Mouse (Mus musculus): ENCODE measurements around the gene Gm20509. TPM values are rescaled to one million over a fixed set of nuclear protein-coding genes. Genes with fewer than 3 reads are reported as not detected.
A peak's percentile ranks its signal among the peaks of the same experiment; 100 is the strongest.

The Gm20509 gene
- polyA plus RNA-seq, 1 experiment: 0.12 TPM

DNA sequence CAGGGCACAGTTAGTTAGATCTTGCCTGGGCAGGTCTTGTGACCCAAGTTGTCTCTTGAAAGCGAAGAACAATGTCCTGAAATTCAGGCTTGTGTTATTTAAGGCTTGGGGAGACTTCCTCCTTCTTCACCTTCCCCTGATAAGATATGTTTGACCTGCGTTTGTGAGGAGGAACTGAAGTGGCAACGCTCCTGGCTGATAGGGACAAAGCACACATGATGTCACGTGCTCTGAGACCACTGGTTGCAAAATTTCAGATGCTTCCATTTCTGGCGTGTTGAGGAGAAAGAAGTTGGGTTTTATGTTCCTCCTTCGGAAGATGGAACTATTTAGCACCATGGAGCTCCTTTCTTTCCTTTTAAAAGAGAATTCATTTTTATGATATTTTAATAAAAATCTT lies 16.4 kb upstream of the Gm20509 start:
- no peaks in the 10 kb centered on the region for H3K27me3 ChIP-seq (ENCODE audit: control insufficient read depth, insufficient read depth, low read length)
- no peaks in the 10 kb centered on the region for H3K4me1 ChIP-seq (ENCODE audit: control insufficient read depth, insufficient read depth, low read length)
- no peaks in the 10 kb centered on the region for H3K36me3 ChIP-seq (ENCODE audit: control insufficient read depth, insufficient read depth, low read length)
- no peak overlapping the region for H3K27ac ChIP-seq (ENCODE audit: control insufficient read depth, insufficient read depth, low read depth, low read length)
- H3K4me3 ChIP-seq (ENCODE audit: control insufficient read depth, low read depth, low read length): no peak overlapping the region
- TF ChIP-seq POLR2A (IDR thresholded peaks at IDR 0.05; ENCODE audit: control insufficient read depth, low read depth, low read length) (no peak), CTCF (IDR thresholded peaks at IDR 0.05; ENCODE audit: control insufficient read depth, insufficient read depth, insufficient replicate concordance, low read depth, low read length) (no peak)

- no peaks in the 10 kb centered on the region for H3K36me3 ChIP-seq (ENCODE audit: control insufficient read depth, insufficient read depth, low read length)
- no peak overlapping the region for H3K27ac ChIP-seq (ENCODE audit: control insufficient read depth, insufficient read depth, low read depth, low read length)
- no peaks in the 10 kb centered on the region for H3K4me1 ChIP-seq (ENCODE audit: control insufficient read depth, insufficient read depth, low read length)
- H3K27me3 ChIP-seq (ENCODE audit: control insufficient read depth, insufficient read depth, low read length): no peaks in the 10 kb centered on the region
- H3K4me3 ChIP-seq (ENCODE audit: control insufficient read depth, low read depth, low read length): no peak overlapping the region
- no peak for TF ChIP-seq CTCF (IDR thresholded peaks at IDR 0.05; ENCODE audit: control insufficient read depth, insufficient read depth, insufficient replicate concordance, low read depth, low read length)
- TF ChIP-seq POLR2A (IDR thresholded peaks at IDR 0.05; ENCODE audit: control insufficient read depth, low read depth, low read length): no peak
These were observed 15.1 kb upstream of the Gm20509 start for GRCm38 (mm10) chr9:73087121-73087520.

DNA sequence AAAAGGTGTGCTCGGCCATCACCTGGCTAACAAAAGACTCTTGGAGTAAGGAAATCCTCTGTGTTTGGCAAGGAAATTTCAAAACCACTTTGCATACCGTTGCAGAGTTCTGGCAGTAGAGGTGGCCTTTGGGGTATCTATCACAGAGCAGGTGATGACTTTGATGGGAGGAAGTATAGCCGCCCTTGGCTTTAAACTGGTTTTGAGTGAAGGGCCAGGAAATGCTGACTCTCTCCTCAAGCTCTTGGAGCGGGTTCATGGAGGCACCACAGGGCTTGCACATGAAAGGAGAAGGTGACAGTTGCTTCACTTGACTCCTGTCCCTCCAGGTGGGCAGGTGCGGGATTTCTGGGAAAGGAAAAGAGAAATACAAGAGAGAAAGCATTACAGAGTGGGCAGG lies 14.7 kb upstream of the Gm20509 start:
- Histone ChIP-seq H3K27ac (ENCODE audit: control insufficient read depth, insufficient read depth, low read depth, low read length) (no peak overlapping the region), H3K36me3 (ENCODE audit: control insufficient read depth, insufficient read depth, low read length) (no peaks in the 10 kb centered on the region), H3K27me3 (ENCODE audit: control insufficient read depth, insufficient read depth, low read length) (no peaks in the 10 kb centered on the region), H3K4me3 (ENCODE audit: control insufficient read depth, low read depth, low read length) (no peak overlapping the region), H3K4me1 (ENCODE audit: control insufficient read depth, insufficient read depth, low read length) (no peaks in the 10 kb centered on the region)
- TF ChIP-seq POLR2A (IDR thresholded peaks at IDR 0.05; ENCODE audit: control insufficient read depth, low read depth, low read length): no peak
- TF ChIP-seq CTCF (IDR thresholded peaks at IDR 0.05; ENCODE audit: control insufficient read depth, insufficient read depth, insufficient replicate concordance, low read depth, low read length): no peak

DNA sequence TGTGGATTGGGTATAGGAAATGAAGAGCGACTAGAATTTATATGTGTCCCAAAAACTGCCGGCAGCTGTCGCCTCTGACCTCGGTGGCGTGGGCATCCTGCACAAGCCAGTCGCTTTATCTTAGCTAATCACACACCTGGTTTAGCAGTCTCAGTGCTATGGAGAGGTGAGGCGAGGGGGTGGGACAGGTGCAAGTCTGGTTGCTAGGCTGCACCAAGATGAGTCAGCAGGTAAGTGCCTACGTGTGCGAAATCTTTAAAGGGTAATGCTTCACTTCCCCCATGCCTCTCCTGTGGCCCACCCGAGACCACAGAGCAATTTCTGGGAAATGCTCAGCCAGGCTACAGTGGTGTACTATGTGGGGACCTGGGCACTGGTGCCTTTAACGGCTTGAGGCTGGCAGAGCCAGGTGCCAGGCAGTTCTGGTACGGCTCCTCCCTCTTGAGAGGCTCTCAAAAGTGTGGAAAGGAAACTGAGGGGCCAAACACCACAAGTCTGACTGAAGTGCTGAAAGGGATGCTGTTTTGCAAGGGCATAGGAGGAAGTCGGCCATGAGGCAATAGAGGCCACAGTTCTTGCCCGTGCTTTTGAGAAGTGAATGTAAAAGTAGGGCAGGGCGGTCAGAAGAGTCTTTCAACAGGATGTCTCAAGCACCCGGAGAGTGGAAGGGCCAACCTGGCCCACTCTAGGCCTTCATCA lies 12.9 kb upstream of the Gm20509 start:
- no peak overlapping the region for H3K27ac ChIP-seq (ENCODE audit: control insufficient read depth, insufficient read depth, low read depth, low read length)
- TF ChIP-seq CTCF (IDR thresholded peaks at IDR 0.05; ENCODE audit: control insufficient read depth, insufficient read depth, insufficient replicate concordance, low read depth, low read length) (no peak), POLR2A (IDR thresholded peaks at IDR 0.05; ENCODE audit: control insufficient read depth, low read depth, low read length) (no peak)
- no peaks in the 10 kb centered on the region; the same call in 1 of the 2 replicates for H3K4me1 ChIP-seq (ENCODE audit: control insufficient read depth, insufficient read depth, low read length)
- H3K4me3 ChIP-seq (ENCODE audit: control insufficient read depth, low read depth, low read length): no peak overlapping the region
- H3K36me3 ChIP-seq (ENCODE audit: control insufficient read depth, insufficient read depth, low read length): no peaks in the 10 kb centered on the region
- H3K27me3 ChIP-seq (ENCODE audit: control insufficient read depth, insufficient read depth, low read length): no peaks in the 10 kb centered on the region

- Histone ChIP-seq H3K27ac (ENCODE audit: control insufficient read depth, insufficient read depth, low read depth, low read length) (no peak overlapping the region), H3K4me1 (ENCODE audit: control insufficient read depth, insufficient read depth, low read length) (peaks cover 2% of the 10 kb centered on the region; the same call in 1 of the 2 replicates), H3K4me3 (ENCODE audit: control insufficient read depth, low read depth, low read length) (no peak overlapping the region), H3K36me3 (ENCODE audit: control insufficient read depth, insufficient read depth, low read length) (no peaks in the 10 kb centered on the region), H3K27me3 (ENCODE audit: control insufficient read depth, insufficient read depth, low read length) (no peaks in the 10 kb centered on the region)
- TF ChIP-seq POLR2A (IDR thresholded peaks at IDR 0.05; ENCODE audit: control insufficient read depth, low read depth, low read length) (no peak), CTCF (IDR thresholded peaks at IDR 0.05; ENCODE audit: control insufficient read depth, insufficient read depth, insufficient replicate concordance, low read depth, low read length) (no peak)
These were observed 12.1 kb upstream of the Gm20509 start for GRCm38 (mm10) chr9:73090121-73090520.

DNA sequence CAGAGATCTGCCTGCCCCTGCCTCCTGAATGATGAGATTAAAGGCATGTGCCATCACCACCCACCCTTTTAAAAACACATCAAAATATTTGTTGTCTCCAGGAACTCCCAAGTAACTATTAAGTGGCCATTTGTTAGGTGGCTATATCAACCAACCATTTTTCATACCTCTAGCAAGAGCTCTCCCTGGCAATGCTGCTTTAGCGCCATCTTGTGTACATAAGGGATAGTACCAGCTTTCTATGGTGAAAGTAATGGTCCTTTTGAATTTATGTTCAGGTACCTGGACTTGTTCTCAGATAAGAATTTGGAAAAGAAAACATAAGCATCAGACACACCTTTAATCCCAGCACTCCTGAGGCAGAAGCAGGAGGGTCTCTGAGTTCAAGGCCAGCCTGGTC lies 10.5 kb upstream of the Gm20509 start:
- no peak; the same call in 1 of the 2 replicates for TF ChIP-seq CTCF (IDR thresholded peaks at IDR 0.05; ENCODE audit: control insufficient read depth, insufficient read depth, insufficient replicate concordance, low read depth, low read length)
- no peak for TF ChIP-seq POLR2A (IDR thresholded peaks at IDR 0.05; ENCODE audit: control insufficient read depth, low read depth, low read length)
- H3K27me3 ChIP-seq (ENCODE audit: control insufficient read depth, insufficient read depth, low read length): no peaks in the 10 kb centered on the region
- H3K36me3 ChIP-seq (ENCODE audit: control insufficient read depth, insufficient read depth, low read length): no peaks in the 10 kb centered on the region
- no peak overlapping the region for H3K27ac ChIP-seq (ENCODE audit: control insufficient read depth, insufficient read depth, low read depth, low read length)
- no peak overlapping the region for H3K4me3 ChIP-seq (ENCODE audit: control insufficient read depth, low read depth, low read length)
- H3K4me1 ChIP-seq (ENCODE audit: control insufficient read depth, insufficient read depth, low read length): peaks cover 2% of the 10 kb centered on the region; the same call in 1 of the 2 replicates

- no peak for TF ChIP-seq CTCF (IDR thresholded peaks at IDR 0.05; ENCODE audit: control insufficient read depth, insufficient read depth, insufficient replicate concordance, low read depth, low read length)
- peak; percentile 49; the same call in 1 of the 2 replicates for TF ChIP-seq POLR2A (IDR thresholded peaks at IDR 0.05; ENCODE audit: control insufficient read depth, low read depth, low read length)
- H3K36me3 ChIP-seq (ENCODE audit: control insufficient read depth, insufficient read depth, low read length): no peaks in the 10 kb centered on the region
- H3K4me1 ChIP-seq (ENCODE audit: control insufficient read depth, insufficient read depth, low read length): peaks cover 2% of the 10 kb centered on the region; the same call in 1 of the 2 replicates
- no peaks in the 10 kb centered on the region for H3K27me3 ChIP-seq (ENCODE audit: control insufficient read depth, insufficient read depth, low read length)
- peak overlapping the region; percentile 69 for H3K27ac ChIP-seq (ENCODE audit: control insufficient read depth, insufficient read depth, low read depth, low read length)
- H3K4me3 ChIP-seq (ENCODE audit: control insufficient read depth, low read depth, low read length): peak overlapping the region; percentile 81
These were observed 7.7 kb upstream of the Gm20509 start for GRCm38 (mm10) chr9:73094580-73094979.
